Mouse (Mus musculus) heart, adult 2 months (tissue): Measurements from ENCODE around the gene Vstm2b.

Experiments
- CTCF ChIP-seq: fragments of 200-600 bp; IDR thresholded peaks from 2 replicates; pipeline ENCODE4 v1.8.1; 2022; ENCODE audit warnings: antibody characterized with exemption, mild to moderate bottlenecking, moderate library complexity
- EP300 ChIP-seq: fragments of 200-500 bp; IDR thresholded peaks from 2 replicates; pipeline ENCODE4 v1.6.1; 2011; ENCODE audit warnings: low read depth, low read length, control low read depth; ENCODE audit not compliant: insufficient read depth
- POLR2A ChIP-seq: fragments of 200-500 bp; IDR thresholded peaks from 2 replicates; pipeline ENCODE4 v1.6.1; 2011; ENCODE audit warnings: mild to moderate bottlenecking, low read depth, low read length, control low read depth; ENCODE audit not compliant: insufficient read depth

DNA sequence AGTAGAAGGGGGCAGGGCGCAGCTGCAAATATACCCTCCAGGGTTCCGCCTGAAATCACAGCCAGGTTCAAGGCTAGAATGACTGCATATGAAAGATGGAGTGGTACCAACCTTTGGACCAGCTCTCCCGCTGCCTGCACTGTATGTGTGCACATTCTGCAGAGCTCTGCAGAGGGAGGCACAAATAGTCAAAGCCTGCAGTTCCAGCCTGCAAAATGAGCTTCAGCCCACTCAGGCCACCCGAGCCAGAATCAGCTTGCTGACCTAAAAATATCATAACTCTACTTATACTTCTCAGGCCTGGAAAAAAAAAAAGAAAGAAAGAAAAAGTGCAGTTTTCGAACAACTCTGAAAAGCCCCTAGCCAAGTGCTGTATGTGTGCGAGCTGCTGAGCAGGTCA is 23.2 kb downstream of the Vstm2b start:
- TF ChIP-seq CTCF (no peak), POLR2A (no peak), EP300 (no peak)
